ENCODE assay signal across 9 mouse cellular contexts in the genomic region with DNA sequence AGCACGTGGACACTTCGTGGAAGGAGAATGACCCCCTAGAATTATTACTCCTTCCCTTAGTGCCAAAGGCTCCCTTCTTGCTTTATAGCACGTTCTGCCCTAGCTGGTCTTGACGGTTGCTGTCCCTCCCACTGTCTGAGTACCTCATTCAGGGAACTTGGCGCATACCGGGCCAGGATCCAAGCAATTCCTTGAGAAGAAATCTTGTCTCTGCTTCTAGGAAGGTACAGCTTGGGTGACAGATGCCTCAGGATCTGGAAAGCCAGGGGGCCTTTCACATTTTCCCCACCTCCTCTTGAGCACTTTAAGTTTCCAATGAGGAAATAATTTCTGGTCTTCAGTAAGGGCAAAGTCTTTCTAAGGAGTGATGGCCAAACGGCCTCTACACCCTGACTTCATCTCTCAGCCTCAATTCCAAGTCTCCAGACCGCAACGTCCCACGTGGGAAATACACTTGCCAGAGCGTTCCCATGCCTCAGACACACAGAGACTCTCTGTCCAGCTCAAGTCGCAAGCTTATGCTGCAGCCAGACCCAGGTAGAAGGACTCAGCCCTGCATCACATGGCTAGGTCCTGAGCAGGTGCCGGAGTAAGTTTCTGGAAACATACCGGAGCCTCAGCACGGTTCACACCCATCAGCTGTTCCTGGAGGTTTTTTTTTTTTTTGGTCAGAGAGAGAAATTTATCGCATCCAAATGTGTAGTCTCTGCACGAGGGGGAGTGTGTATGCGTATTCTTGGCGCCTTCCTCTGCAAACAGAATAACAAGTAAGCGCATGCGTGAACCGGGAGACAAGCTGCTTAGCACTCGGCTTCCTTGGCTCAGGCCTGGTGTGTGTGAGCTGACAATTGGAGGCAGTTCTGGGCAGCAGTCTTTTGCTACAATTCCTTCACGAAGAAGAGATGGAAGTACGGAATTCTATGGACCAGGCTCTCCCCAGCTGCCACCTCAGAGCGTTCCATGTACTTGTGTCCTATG.
DNase-seq lines count a peak whose midpoint lies in the region; ATAC-seq lines count a peak whose summit lies in the region.
"Had no signal": no experiment of that assay in that cellular context is flagged by ENCODE, and none has a peak within 500 bp of the region (broad histone marks: within the 10 kb centered on the region; RNA-seq: fewer than 3 reads in every experiment).

No protein-coding gene starts in this region.

- H3K4me2 ChIP-seq in kidney, embryonic 14.5 days (replicated peaks; ENCODE audit: low read depth, low read length): no peak overlapping the region
- H3K4me2 ChIP-seq: limb, embryonic 12.5 days had no signal

- 67% methylated on average over 26 of the region's 26 CpGs for WGBS in kidney, embryonic 14.5 days

- H3K27me3 ChIP-seq in kidney, embryonic 14.5 days (ENCODE audit: control insufficient read depth, insufficient read depth, low read length): no peaks in the 10 kb centered on the region
- H3K27me3 ChIP-seq: limb, embryonic 12.5 days had no signal

- intact Hi-C loops in left cerebral cortex, postnatal 25 days (cut with DNase I): loop anchor here (10.0 kb wide), 1 partner anchor 64 kb away; no protein-coding TSS in a partner anchor

- DNase-seq in kidney, postnatal 10 days: peak; percentile 63
- peak; percentile 65 for DNase-seq in cerebellum, adult 9-11 months
- DNase-seq in heart, adult 8-10 months (ENCODE audit: low spot score): peak; percentile 36
- DNase-seq in left cerebral cortex, postnatal 25 days (ENCODE audit: low spot score in 2 of 2): peak; percentile 83 to 95
- no peak for DNase-seq in adipocyte (ENCODE audit: low spot score)

- no peaks in the 10 kb centered on the region for H3K36me3 ChIP-seq in kidney, embryonic 14.5 days (ENCODE audit: control insufficient read depth, insufficient read depth, low read length)
- H3K36me3 ChIP-seq: limb, embryonic 12.5 days had no signal

- no peak overlapping the region for H3K27ac ChIP-seq in kidney, embryonic 14.5 days (ENCODE audit: low read depth, low read length)
- H3K27ac ChIP-seq: limb, embryonic 12.5 days had no signal

- no peaks in the 10 kb centered on the region for H3K4me1 ChIP-seq in kidney, embryonic 14.5 days (ENCODE audit: control insufficient read depth, insufficient read depth, low read length)

- no peak overlapping the region for H3K4me3 ChIP-seq in kidney, embryonic 14.5 days (ENCODE audit: low read length)
- H3K4me3 ChIP-seq: limb, embryonic 12.5 days had no signal

- H3K9ac ChIP-seq in kidney, embryonic 14.5 days (ENCODE audit: low read depth, low read length): no peak overlapping the region
- H3K9ac ChIP-seq: limb, embryonic 12.5 days had no signal

- ATAC-seq in kidney, embryonic 14.5 days (ENCODE audit: low FRiP score, low TSS enrichment): no peak
- ATAC-seq in erythroid progenitor cell, adult 5-6 weeks (replicated peaks; ENCODE audit: low FRiP score, poor library complexity, severe bottlenecking): no peak
- ATAC-seq in inflammation-experienced regulatory T-cells, adult 6 months: no peak

- H3K9me3 ChIP-seq in kidney, embryonic 14.5 days (ENCODE audit: control insufficient read depth, low read length): no peaks in the 10 kb centered on the region
- H3K9me3 ChIP-seq: limb, embryonic 12.5 days had no signal
